Mouse (Mus musculus) cerebellum, adult 2 months (tissue): Measurements from ENCODE around the gene Serpind1.

Source experiments
- CTCF ChIP-seq: fragments of 200-500 bp; IDR thresholded peaks from 2 replicates; pipeline ENCODE4 v1.5.1; 2011; ENCODE audit warnings: low read depth, mild to moderate bottlenecking, control low read depth, low read length, moderate library complexity, borderline replicate concordance; ENCODE audit not compliant: insufficient read depth
- POLR2A ChIP-seq: fragments of 200-500 bp; IDR thresholded peaks from 2 replicates; pipeline ENCODE4 v1.6.1; 2011; ENCODE audit warnings: low read length, control low read depth, borderline replicate concordance; ENCODE audit not compliant: insufficient read depth

- TF ChIP-seq CTCF: no peak
- no peak for TF ChIP-seq POLR2A
These were observed 1.2 kb upstream of the Serpind1 start for GRCm38 (mm10) chr16:17329848-17330570.
